Mouse (Mus musculus) spleen, adult 2 months (tissue): Measurements from ENCODE around the gene Vmn1r28.

Source experiments
- CTCF ChIP-seq: fragments of 200-500 bp; IDR thresholded peaks from 2 replicates; pipeline ENCODE4 v1.5.1; 2011; ENCODE audit warnings: mild to moderate bottlenecking, inconsistent platforms; ENCODE audit not compliant: insufficient read depth, insufficient read length, insufficient replicate concordance; ENCODE audit errors: extremely low read depth
- POLR2A ChIP-seq: fragments of 200-500 bp; IDR thresholded peaks from 2 replicates; pipeline ENCODE4 v1.6.1; 2011; ENCODE audit warnings: low read depth, low read length, inconsistent platforms

GRCm38 (mm10) chr6:58216119-58216518 lies 45.7 kb upstream of the Vmn1r28 start:
- no peak for TF ChIP-seq POLR2A
- TF ChIP-seq CTCF = no peak
